Mouse (Mus musculus) small intestine, adult 2 months (tissue): ENCODE results near the gene Sec31b. TPM values are rescaled to one million over a fixed set of nuclear protein-coding genes. Genes with fewer than 3 reads are reported as not detected.
A peak's percentile ranks its signal among the peaks of the same experiment; 100 is the strongest.

Source experiments
- H3K27ac ChIP-seq: fragments of 200-500 bp; 2 replicates; pipeline ENCODE4 v1.5.1; 2012; ENCODE audit warnings: low read depth, low read length, control low read depth, inconsistent platforms; ENCODE audit not compliant: insufficient read depth
- H3K27me3 ChIP-seq: fragments of 200-500 bp; 2 replicates; pipeline ENCODE4 v1.6.1; 2012; ENCODE audit warnings: mild to moderate bottlenecking, moderate library complexity, low read length, inconsistent platforms; ENCODE audit not compliant: control insufficient read depth, insufficient read depth
- H3K36me3 ChIP-seq: fragments of 200-500 bp; 2 replicates; pipeline ENCODE4 v1.6.1; 2012; ENCODE audit warnings: mild to moderate bottlenecking, low read length, control low read depth, inconsistent platforms; ENCODE audit not compliant: control insufficient read depth, insufficient read depth
- H3K4me1 ChIP-seq: fragments of 200-500 bp; 2 replicates; pipeline ENCODE4 v1.6.1; 2012; ENCODE audit warnings: low read length, inconsistent platforms, mixed read lengths; ENCODE audit not compliant: control insufficient read depth, insufficient read depth, insufficient read length
- H3K4me3 ChIP-seq: fragments of 200-500 bp; 2 replicates; pipeline ENCODE4 v1.5.1; 2012; ENCODE audit warnings: low read depth, mild to moderate bottlenecking, control low read depth, inconsistent platforms, low read length, moderate library complexity
- CTCF ChIP-seq: fragments of 200-500 bp; IDR thresholded peaks from 2 replicates; pipeline ENCODE4 v1.5.1; 2012; ENCODE audit warnings: low read depth, mild to moderate bottlenecking, control low read depth, inconsistent platforms, low read length, moderate library complexity, mixed read lengths; ENCODE audit not compliant: insufficient replicate concordance, insufficient read length; ENCODE audit errors: extremely low read depth
- POLR2A ChIP-seq: fragments of 200-500 bp; IDR thresholded peaks from 2 replicates; pipeline ENCODE4 v1.6.1; 2012; ENCODE audit warnings: low read depth, mild to moderate bottlenecking, control low read depth, inconsistent platforms, low read length, moderate library complexity
- WGBS: fragments of 180-500 bp; shearing (Covaris S2); methylation state at CpG from one replicate; pipeline ENCODE4 v1.1.7; 2018; 5-methylcytosine and 5-hydroxymethylcytosine counted together
- polyA plus RNA-seq: library from polyadenylated mRNA; depleted of rRNA; stranded (reverse); fragments of >200 nt; gene quantifications from 2 replicates; pipeline ENCODE4 v1.2.3, GENCODE M21; 2012

The Sec31b gene
- polyA plus RNA-seq, 1 experiment, result 1.3 TPM

DNA sequence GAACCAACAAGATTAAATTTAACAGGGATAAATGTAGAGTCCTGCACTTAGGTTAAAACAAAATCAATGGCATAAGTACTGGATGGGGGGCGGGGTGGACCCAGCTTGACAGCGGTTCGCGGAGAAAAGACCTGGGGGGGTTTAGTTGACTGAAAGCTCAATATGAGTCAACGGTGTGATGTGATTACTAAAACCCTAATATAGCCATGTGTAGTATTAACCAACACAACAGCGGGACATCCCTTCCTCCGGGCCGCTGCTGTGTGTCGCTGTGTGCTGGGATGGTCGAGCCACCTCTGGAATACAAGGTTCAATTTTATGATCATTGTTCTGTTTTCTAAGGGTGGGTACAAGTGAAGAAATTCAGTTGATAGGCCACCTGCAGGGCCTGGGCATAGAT is 36.4 kb upstream of the Sec31b start:
- Histone ChIP-seq H3K27me3 (no peaks in the 10 kb centered on the region), H3K4me1 (no peaks in the 10 kb centered on the region), H3K36me3 (no peaks in the 10 kb centered on the region), H3K27ac (no peak overlapping the region), H3K4me3 (no peak overlapping the region)
- WGBS, result 63% methylated on average over 10 of the region's 10 CpGs
- TF ChIP-seq CTCF (no peak), POLR2A (no peak)

DNA sequence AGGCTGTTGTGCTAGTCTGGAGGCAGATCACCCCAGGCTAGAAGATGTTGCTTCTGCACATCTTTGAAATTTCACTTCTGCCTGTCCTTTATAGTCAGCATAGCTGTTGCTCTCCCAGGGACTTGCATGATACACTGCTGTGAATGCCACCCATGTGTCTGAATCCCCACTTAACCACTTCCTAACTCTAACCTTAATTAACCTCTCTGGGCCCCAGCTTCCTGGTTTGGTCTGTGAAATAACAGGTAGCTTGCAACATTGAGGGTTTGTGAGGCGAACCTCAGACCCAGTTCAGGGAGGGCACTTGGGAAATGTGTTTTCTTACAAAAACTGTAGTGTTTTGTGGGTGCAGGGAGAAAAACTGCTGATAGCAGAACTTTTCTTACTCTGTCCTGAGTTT is 32.4 kb upstream of the Sec31b start:
- Histone ChIP-seq H3K4me1 (no peaks in the 10 kb centered on the region), H3K36me3 (peaks cover 12% of the 10 kb centered on the region; the same call in 1 of the 2 replicates), H3K4me3 (no peak overlapping the region), H3K27me3 (no peaks in the 10 kb centered on the region), H3K27ac (no peak overlapping the region)
- TF ChIP-seq CTCF, result no peak
- TF ChIP-seq POLR2A, result no peak
- WGBS, result 57% methylated on average over 1 of the region's 1 CpGs

DNA sequence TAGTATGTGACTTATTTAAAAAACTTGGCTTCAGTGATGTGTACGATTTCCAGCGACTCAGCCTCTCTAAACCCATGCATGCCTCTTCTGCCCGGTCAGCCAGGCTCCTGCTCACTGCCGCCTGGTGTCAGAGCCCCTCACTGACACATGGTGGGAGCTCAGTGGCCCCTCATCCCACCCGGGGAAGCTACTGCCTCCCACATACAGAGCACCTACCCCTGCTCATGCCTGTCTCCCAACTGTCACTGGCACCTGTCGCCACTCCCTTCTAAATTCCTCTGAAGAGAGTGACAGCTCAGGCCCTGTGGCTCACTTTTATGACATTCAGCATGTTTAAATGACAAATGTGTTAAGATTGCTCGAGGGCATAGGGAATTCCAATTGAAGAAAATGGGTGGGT is 30.6 kb upstream of the Sec31b start:
- TF ChIP-seq CTCF (no peak), POLR2A (no peak)
- 66% methylated on average over 7 of the region's 7 CpGs for WGBS
- no peak overlapping the region for H3K4me3 ChIP-seq
- H3K4me1 ChIP-seq, result no peaks in the 10 kb centered on the region
- H3K27ac ChIP-seq, result no peak overlapping the region
- peaks cover 27% of the 10 kb centered on the region for H3K36me3 ChIP-seq
- no peaks in the 10 kb centered on the region for H3K27me3 ChIP-seq

- peaks cover 4% of the 10 kb centered on the region; the same call in 1 of the 2 replicates for H3K4me1 ChIP-seq
- 84% methylated on average over 3 of the region's 3 CpGs for WGBS
- H3K27ac ChIP-seq, result no peak overlapping the region
- TF ChIP-seq CTCF, result no peak
- no peak for TF ChIP-seq POLR2A
- H3K36me3 ChIP-seq, result peaks cover 66% of the 10 kb centered on the region
- H3K4me3 ChIP-seq, result no peak overlapping the region
- H3K27me3 ChIP-seq, result no peaks in the 10 kb centered on the region
These were observed 22.1 kb upstream of the Sec31b start for GRCm38 (mm10) chr19:44567763-44568162.

DNA sequence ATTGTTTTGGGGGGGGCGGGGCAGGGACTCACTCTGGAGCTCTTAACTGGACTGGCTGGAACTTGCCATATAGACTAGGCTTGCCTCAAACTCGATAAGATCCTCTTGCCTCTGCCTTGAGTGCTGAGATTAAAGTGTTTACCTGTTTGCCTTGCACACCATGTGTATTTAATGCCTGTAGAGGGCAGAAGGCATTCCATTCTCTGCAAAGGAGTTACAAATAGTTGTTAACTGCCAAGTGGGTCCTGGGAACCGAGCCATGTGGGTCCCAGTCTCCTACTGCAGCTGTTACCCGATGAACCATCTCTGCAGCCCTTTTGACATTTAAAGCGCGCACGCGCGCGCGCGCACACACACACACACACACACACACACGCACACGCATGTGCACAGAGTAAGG is 18.3 kb upstream of the Sec31b start:
- TF ChIP-seq POLR2A, result no peak
- no peak for TF ChIP-seq CTCF
- no peak overlapping the region for H3K27ac ChIP-seq
- 86% methylated on average over 14 of the region's 14 CpGs for WGBS

DNA sequence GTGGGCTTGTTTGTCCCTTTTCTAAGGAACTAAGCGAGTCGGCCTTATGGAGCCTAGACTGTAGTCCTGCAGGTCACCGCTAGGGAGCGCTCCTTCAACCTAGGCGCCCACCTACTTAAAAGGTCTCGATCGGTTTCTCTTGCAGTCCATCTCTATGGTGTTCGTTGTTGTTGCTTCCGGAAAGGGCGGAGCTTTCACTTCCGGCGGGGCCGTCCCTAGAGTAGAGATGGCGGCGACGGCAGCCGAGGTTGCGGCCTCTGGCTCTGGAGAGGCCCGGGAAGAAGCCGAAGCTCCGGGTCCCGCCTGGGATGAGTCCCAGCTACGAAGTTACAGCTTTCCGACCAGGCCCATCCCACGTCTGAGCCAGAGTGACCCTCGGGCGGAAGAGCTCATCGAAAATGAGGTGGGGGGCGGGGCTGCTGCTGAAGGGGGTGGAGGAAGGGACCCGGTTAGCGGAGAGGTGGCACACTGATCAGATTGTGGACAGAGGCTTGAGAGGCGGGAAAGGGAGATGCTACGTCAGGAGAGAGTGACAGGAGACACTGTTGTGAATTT is 17.1 kb upstream of the Sec31b start, which contains the start of gene Hif1an:
Gene Hif1an, plus strand, starts transcription at position 199 of the 555 bp plus-strand sequence.
- TF ChIP-seq CTCF (peak; percentile 92), POLR2A (peak; percentile 89)
- H3K27ac ChIP-seq, result 0 out of 2 replicates have a peak within 1 kb of the TSS, but pooled peaks have one; percentile 42

More for the DNA sequence above, 18.3 kb upstream of the Sec31b start:
- Histone ChIP-seq H3K36me3 (peaks cover 35% of the 10 kb centered on the region), H3K4me1 (peaks cover 4% of the 10 kb centered on the region; the same call in 1 of the 2 replicates), H3K27me3 (no peaks in the 10 kb centered on the region), H3K4me3 (no peak overlapping the region)

GRCm38 (mm10) chr19:44554861-44555590 is 9.4 kb upstream of the Sec31b start, which contains the start of gene Ndufb8:
Gene Ndufb8 (minus strand): TSS chr19:44555440.
- H3K4me3 ChIP-seq, result peak within 1 kb of the TSS; percentile 86
- no peaks in the 10 kb centered on the region for H3K27me3 ChIP-seq
- peaks cover 28% of the 10 kb centered on the region for H3K36me3 ChIP-seq
- H3K4me1 ChIP-seq, result peaks cover 2% of the 10 kb centered on the region; the same call in 1 of the 2 replicates
- peak within 1 kb of the TSS; percentile 33; the same call in 1 of the 2 replicates for H3K27ac ChIP-seq
- WGBS, result under 1% methylated on average over 50 of the region's 50 CpGs
- TF ChIP-seq POLR2A, result peak; percentile 90
- no peak for TF ChIP-seq CTCF

More for the DNA sequence above, 17.1 kb upstream of the Sec31b start, which contains the start of gene Hif1an:
- no peaks in the 10 kb centered on the region for H3K27me3 ChIP-seq
- peaks cover 23% of the 10 kb centered on the region for H3K36me3 ChIP-seq
- peak within 1 kb of the TSS; percentile 97 for H3K4me3 ChIP-seq
- under 1% methylated on average over 33 of the region's 33 CpGs for WGBS
- H3K4me1 ChIP-seq, result peaks cover 4% of the 10 kb centered on the region; the same call in 1 of the 2 replicates
